Mouse (Mus musculus) layer of hippocampus, adult 8-10 months (tissue): ENCODE measurements at regions not wholly inside any gene's neighbourhood (a gene's known extent, or its start where the extent isn't known, plus 50 kb on each side); places are given as distances from the start of the nearest gene placed in this dataset.
"Not testable (repeated sequence)": the region's sequence is repeated elsewhere in the genome, so short reads cannot be mapped to it uniquely, and the experiment has no call there.

Source experiments
- DNase-seq, 2 experiments: peaks; one replicate each; pipeline ENCODE4 v3.0.0; 2022; ENCODE audit warnings: low spot score in 2 of 2

- DNase-seq, result no peak
Observed at GRCm38 (mm10) chr4:10670846-10671428, 203.4 kb upstream of the 2610301B20Rik start.

GRCm38 (mm10) chr4:10691086-10691485 lies 183.2 kb upstream of the 2610301B20Rik start:
- no peak for DNase-seq

- no peak for DNase-seq
Observed at GRCm38 (mm10) chr4:10692860-10693259, 181.4 kb upstream of the 2610301B20Rik start.

GRCm38 (mm10) chr4:10693446-10694105 lies 180.7 kb upstream of the 2610301B20Rik start:
- no peak for DNase-seq

- DNase-seq, result not testable (repeated sequence)
Observed at GRCm38 (mm10) chr4:10694106-10694748, 180.1 kb upstream of the 2610301B20Rik start.

GRCm38 (mm10) chr4:10697225-10697836 lies 177.0 kb upstream of the 2610301B20Rik start:
- no peak for DNase-seq

- no peak for DNase-seq
Observed at GRCm38 (mm10) chr4:10698637-10699036, 175.7 kb upstream of the 2610301B20Rik start.

GRCm38 (mm10) chr4:10701479-10701878 lies 172.8 kb upstream of the 2610301B20Rik start:
- no peak for DNase-seq

- no peak for DNase-seq
Observed at GRCm38 (mm10) chr4:10703212-10703611, 171.1 kb upstream of the 2610301B20Rik start.

GRCm38 (mm10) chr4:10707016-10707657 lies 167.2 kb upstream of the 2610301B20Rik start:
- DNase-seq, result no peak

- peak in 1 of 2 experiments; percentile 6 for DNase-seq
Observed at GRCm38 (mm10) chr4:10707658-10708056, 166.6 kb upstream of the 2610301B20Rik start.

GRCm38 (mm10) chr4:10711939-10712533 lies 162.3 kb upstream of the 2610301B20Rik start:
- no peak for DNase-seq

- no peak for DNase-seq
Observed at GRCm38 (mm10) chr4:10723341-10723740, 151.0 kb upstream of the 2610301B20Rik start.

GRCm38 (mm10) chr4:10727894-10728293 lies 146.4 kb upstream of the 2610301B20Rik start:
- no peak for DNase-seq

GRCm38 (mm10) chr4:10745207-10745606 lies 129.1 kb upstream of the 2610301B20Rik start:
- DNase-seq, result no peak

GRCm38 (mm10) chr4:10748816-10749215 lies 125.5 kb upstream of the 2610301B20Rik start:
- no peak for DNase-seq

GRCm38 (mm10) chr4:10750377-10751062 lies 123.8 kb upstream of the 2610301B20Rik start:
- DNase-seq, result not testable (repeated sequence)

- DNase-seq, result no peak
Observed at GRCm38 (mm10) chr4:10753176-10753575, 121.1 kb upstream of the 2610301B20Rik start.

GRCm38 (mm10) chr4:10759491-10759890 lies 114.8 kb upstream of the 2610301B20Rik start:
- no peak for DNase-seq

GRCm38 (mm10) chr4:10767676-10768075 lies 106.6 kb upstream of the 2610301B20Rik start:
- no peak for DNase-seq
